Mouse (Mus musculus) CH12.LX (cell line): Measurements from ENCODE around the gene 4930402H24Rik. TPM values are rescaled to one million over a fixed set of nuclear protein-coding genes. Genes with fewer than 3 reads are reported as not detected.

ENCODE experiments used
- DNase-seq: peaks from one replicate; pipeline ENCODE4 v3.0.0-alpha.2; 2013; ENCODE audit errors: extremely low read depth
- H3K27ac ChIP-seq: 2 replicates; pipeline ENCODE4 v1.5.1; 2012; ENCODE audit warnings: low read depth, mild to moderate bottlenecking, control low read depth, moderate library complexity; ENCODE audit not compliant: insufficient read depth
- H3K27me3 ChIP-seq: replicated peaks from 2 replicates; pipeline ENCODE3; 2012; ENCODE audit warnings: inconsistent platforms
- H3K36me3 ChIP-seq, 2 experiments: replicated peaks in 1 of 2; 2 replicates each; pipeline versions ENCODE3 to v1.6.1; 2012; ENCODE audit warnings: inconsistent platforms in 1 of 2, low read length in 1 of 2, mild to moderate bottlenecking in 1 of 2, mixed read lengths in 1 of 2, moderate library complexity in 1 of 2; ENCODE audit not compliant: control insufficient read depth in 1 of 2, insufficient read depth in 1 of 2
- H3K4me1 ChIP-seq, 2 experiments: 2 replicates each; pipeline ENCODE4 v1.6.1; 2012; ENCODE audit warnings: inconsistent platforms in 1 of 2, moderate library complexity in 1 of 2; ENCODE audit not compliant: insufficient read depth in 2 of 2, control insufficient read depth in 1 of 2
- H3K4me2 ChIP-seq: 2 replicates; pipeline ENCODE4 v1.6.1; 2012; ENCODE audit warnings: low read depth, mild to moderate bottlenecking, control low read depth; ENCODE audit not compliant: poor library complexity, insufficient read depth, severe bottlenecking
- H3K4me3 ChIP-seq, 3 experiments: fragments of 150-350 bp in 1 of 3; sonication (generic) in 1 of 3; replicated peaks in 1 of 3; 2 replicates each; pipeline versions ENCODE3 to v1.5.1; 2011 to 2012; ENCODE audit warnings: low read depth in 2 of 3, low read length in 2 of 3, mild to moderate bottlenecking in 2 of 3, moderate library complexity in 2 of 3, control low read depth in 1 of 3, improper control_type of control experiment in 1 of 3, inconsistent platforms in 1 of 3, mixed read lengths in 1 of 3; ENCODE audit not compliant: poor library complexity in 1 of 3
- H3K79me2 ChIP-seq: replicated peaks from 2 replicates; pipeline ENCODE4 v1.6.1; 2012; ENCODE audit warnings: mild to moderate bottlenecking, moderate library complexity; ENCODE audit not compliant: control insufficient read depth, poor library complexity, insufficient read depth, severe bottlenecking; ENCODE audit errors: extremely low read depth
- H3K9ac ChIP-seq: 2 replicates; pipeline ENCODE4 v1.6.1; 2012; ENCODE audit warnings: low read depth, mild to moderate bottlenecking, control low read depth, moderate library complexity; ENCODE audit not compliant: insufficient read depth
- H3K9me3 ChIP-seq: replicated peaks from 2 replicates; pipeline ENCODE3; 2012; ENCODE audit warnings: low read length, inconsistent platforms, mixed read lengths
- BHLHE40 ChIP-seq: IDR thresholded peaks from 2 replicates; pipeline ENCODE4 v1.6.1; 2011; ENCODE audit warnings: mild to moderate bottlenecking, low read depth, low read length, improper control_type of control experiment
- CTCF ChIP-seq, 2 experiments: IDR thresholded peaks in 1 of 2; conservative IDR thresholded peaks in 1 of 2; 2 replicates each; pipeline ENCODE4 v1.5.1; 2011 to 2012; ENCODE audit warnings: low read depth in 2 of 2, low read length in 2 of 2, improper control_type of control experiment in 1 of 2, inconsistent platforms in 1 of 2, mild to moderate bottlenecking in 1 of 2, moderate library complexity in 1 of 2
- E2F4 ChIP-seq: IDR thresholded peaks from 2 replicates; pipeline ENCODE4 v1.6.1; 2011; ENCODE audit warnings: low read depth, low read length, improper control_type of control experiment; ENCODE audit not compliant: insufficient replicate concordance
- ETS1 ChIP-seq: conservative IDR thresholded peaks from 2 replicates; pipeline ENCODE4 v1.6.1; 2012; ENCODE audit warnings: low read depth, mild to moderate bottlenecking, inconsistent platforms, low read length, improper control_type of control experiment, moderate library complexity
- GABPA ChIP-seq: IDR thresholded peaks from 2 replicates; pipeline ENCODE4 v1.6.1; 2012; ENCODE audit warnings: low read depth, low read length, improper control_type of control experiment, inconsistent platforms; ENCODE audit not compliant: insufficient replicate concordance
- HCFC1 ChIP-seq: IDR thresholded peaks from 2 replicates; pipeline ENCODE4 v1.6.1; 2012; ENCODE audit warnings: low read depth, mild to moderate bottlenecking, inconsistent platforms, low read length, improper control_type of control experiment
- IRF4 ChIP-seq: IDR thresholded peaks from 2 replicates; pipeline ENCODE4 v1.6.1; 2014; ENCODE audit warnings: low read depth, mild to moderate bottlenecking, inconsistent platforms, low read length, improper control_type of control experiment
- KAT2A ChIP-seq: IDR thresholded peaks from 2 replicates; pipeline ENCODE4 v1.6.1; 2012; ENCODE audit warnings: low read length, improper control_type of control experiment, inconsistent platforms; ENCODE audit not compliant: insufficient replicate concordance
- MAFK ChIP-seq: IDR thresholded peaks from 2 replicates; pipeline ENCODE4 v1.6.1; 2011; ENCODE audit warnings: low read length, improper control_type of control experiment; ENCODE audit not compliant: insufficient replicate concordance
- MEF2A ChIP-seq: IDR thresholded peaks from 2 replicates; pipeline ENCODE4 v1.6.1; 2014; ENCODE audit warnings: low read depth, mild to moderate bottlenecking, inconsistent platforms, low read length, improper control_type of control experiment, borderline replicate concordance
- MXI1 ChIP-seq: IDR thresholded peaks from 2 replicates; pipeline ENCODE4 v1.6.1; 2011; ENCODE audit warnings: mild to moderate bottlenecking, low read depth, low read length, improper control_type of control experiment
- POLR2A ChIP-seq: IDR thresholded peaks from 2 replicates; pipeline ENCODE4 v1.6.1; 2011; ENCODE audit warnings: low read depth, mild to moderate bottlenecking, improper control_type of control experiment, low read length
- RAD21 ChIP-seq: IDR thresholded peaks from 2 replicates; pipeline ENCODE4 v1.6.1; 2011; ENCODE audit warnings: low read depth, mild to moderate bottlenecking, low read length, improper control_type of control experiment, moderate library complexity
- SIN3A ChIP-seq: IDR thresholded peaks from 2 replicates; pipeline ENCODE4 v1.6.1; 2012; ENCODE audit warnings: low read length, improper control_type of control experiment, inconsistent platforms
- SMC3 ChIP-seq: IDR thresholded peaks from 2 replicates; pipeline ENCODE4 v1.6.1; 2011; ENCODE audit warnings: low read depth, low read length, improper control_type of control experiment
- TCF12 ChIP-seq: IDR thresholded peaks from 2 replicates; pipeline ENCODE4 v1.6.1; 2014; ENCODE audit warnings: low read depth, mild to moderate bottlenecking, inconsistent platforms, low read length, improper control_type of control experiment
- UBTF ChIP-seq: IDR thresholded peaks from 2 replicates; pipeline ENCODE4 v1.6.1; 2012; ENCODE audit warnings: low read depth, mild to moderate bottlenecking, inconsistent platforms, low read length, improper control_type of control experiment, moderate library complexity
- USF1 ChIP-seq: IDR thresholded peaks from 2 replicates; pipeline ENCODE4 v1.6.1; 2014; ENCODE audit warnings: low read depth, mild to moderate bottlenecking, inconsistent platforms, low read length, improper control_type of control experiment
- USF2 ChIP-seq: conservative IDR thresholded peaks from 2 replicates; pipeline ENCODE4 v1.6.1; 2011; ENCODE audit warnings: low read depth, low read length, improper control_type of control experiment
- ZNF384 ChIP-seq: IDR thresholded peaks from 2 replicates; pipeline ENCODE4 v1.6.1; 2012; ENCODE audit warnings: low read depth, low read length, improper control_type of control experiment, inconsistent platforms
- dilution Hi-C: fragments of 300-500 bp; cut with MboI; formaldehyde crosslinking; loops from 2 replicates; pipeline ENCODE4 v1.14.3; 2020; ENCODE audit warnings: low sequenced_read_pairs; ENCODE audit not compliant: extremely low pct_unique_long_range_greater_than_20kb, extremely low pct_ligation_motif_present
- in situ Hi-C: fragments of 300-500 bp; cut with MboI; formaldehyde crosslinking; loops from 3 replicates; pipeline ENCODE4 v1.14.3; 2019; ENCODE audit warnings: low sequenced_read_pairs, low pct_ligation_motif_present, low pct_unique_long_range_greater_than_20kb, mixed read lengths
- polyA plus RNA-seq: library from polyadenylated mRNA; unstranded; fragments of >175 nt; gene quantifications from 2 replicates; pipeline ENCODE4 v1.2.1, GENCODE M21; 2012; ENCODE audit warnings: low read depth; ENCODE audit not compliant: insufficient read length
- total RNA-seq, 2 experiments: library from RNA; depleted of rRNA; stranded (reverse); fragments of 300-350 nt in 1 of 2; fragments of >200 nt in 1 of 2; gene quantifications; 2 replicates each; pipeline ENCODE4 v1.2.3; 2012 to 2014

Gene 4930402H24Rik
- total and polyA plus RNA-seq, 3 experiments, result 4.2 to 4.8 (median 4.2) TPM

DNA sequence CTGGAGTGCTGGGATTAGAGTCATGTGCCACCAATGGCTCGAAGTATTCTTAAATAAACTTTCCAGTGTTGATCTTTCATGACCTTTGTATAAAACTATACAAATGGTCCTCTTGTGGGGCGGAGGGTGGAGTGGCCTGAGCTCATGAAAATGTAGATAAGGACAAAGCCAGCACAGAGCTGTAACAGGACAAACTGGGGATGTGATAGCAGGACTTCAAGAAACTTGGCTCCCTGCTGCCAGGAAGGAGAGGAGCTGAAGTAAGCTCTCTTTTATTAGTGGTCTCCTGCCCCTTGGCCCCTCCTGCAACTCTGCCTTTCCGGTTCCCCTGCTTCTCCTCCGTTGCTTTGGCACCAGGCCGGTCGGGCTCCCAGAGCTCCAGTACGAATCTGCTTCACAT is 129.6 kb downstream of the 4930402H24Rik start:
- no peak for DNase-seq
- Histone ChIP-seq H3K4me1 (no peaks in the 10 kb centered on the region), H3K36me3 (peaks cover 0 to 14% of the 10 kb centered on the region in 2 experiments), H3K4me2 (no peak overlapping the region), H3K27me3 (no peaks in the 10 kb centered on the region), H3K27ac (no peak overlapping the region), H3K9me3 (no peaks in the 10 kb centered on the region), H3K4me3 (no peak overlapping the region), H3K79me2 (no peaks in the 10 kb centered on the region), H3K9ac (no peak overlapping the region)
- TF ChIP-seq MXI1 (no peak), UBTF (no peak), IRF4 (no peak), POLR2A (no peak), BHLHE40 (no peak), ETS1 (no peak), USF1 (no peak), E2F4 (no peak), ZNF384 (no peak), MAFK (no peak), GABPA (no peak), TCF12 (no peak), HCFC1 (no peak), CTCF (conservative IDR thresholded peaks at IDR 0.05 in 1 of 2, IDR thresholded peaks at IDR 0.05 in 1 of 2; ENCODE audit: low read depth in 2 of 2, low read length in 2 of 2) (no peak), MEF2A (no peak), SMC3 (no peak), SIN3A (no peak), USF2 (no peak), KAT2A (no peak)
- dilution Hi-C loops, result no loop called here
- in situ Hi-C loops, result no loop called here

- Histone ChIP-seq H3K27me3 (no peaks in the 10 kb centered on the region), H3K36me3 (peaks cover 0 to 26% of the 10 kb centered on the region in 2 experiments), H3K4me3 (no peak overlapping the region), H3K4me1 (peaks cover 0 to 9% of the 10 kb centered on the region in 2 experiments; a peak in 1 of 4 replicates), H3K4me2 (no peak overlapping the region), H3K9me3 (no peaks in the 10 kb centered on the region), H3K79me2 (no peaks in the 10 kb centered on the region), H3K9ac (no peak overlapping the region), H3K27ac (no peak overlapping the region)
- dilution Hi-C loops (no loop called here), in situ Hi-C loops (loop anchor here (10.0 kb wide), 1 partner anchor 173 kb away; no protein-coding TSS in a partner anchor)
- peak; percentile 25 for DNase-seq
- TF ChIP-seq ZNF384, result no peak
- TF ChIP-seq CTCF (conservative IDR thresholded peaks at IDR 0.05 in 1 of 2, IDR thresholded peaks at IDR 0.05 in 1 of 2; ENCODE audit: low read depth in 2 of 2, low read length in 2 of 2), result peak in 1 of 2 experiments; percentile 82; a peak in 2 of 4 replicates
- peak; percentile 81 for TF ChIP-seq RAD21
- peak; percentile 66 for TF ChIP-seq SMC3
Measured at GRCm38 (mm10) chr2:130767483-130767882, 138.7 kb downstream of the 4930402H24Rik start.
